Mouse (Mus musculus) hindbrain, embryonic 12.5 days (tissue): ENCODE measurements around the gene Dnmt3a. TPM values are rescaled to one million over a fixed set of nuclear protein-coding genes. Genes with fewer than 3 reads are reported as not detected.
"Not testable (repeated sequence)": the region's sequence is repeated elsewhere in the genome, so short reads cannot be mapped to it uniquely, and the experiment has no call there.

Source experiments
- ATAC-seq: fragments of 200-750 bp; cut with Nextera tagmentation; 2 replicates; pipeline ENCODE4 v1.8.0; 2017; ENCODE audit warnings: moderate TSS enrichment; ENCODE audit not compliant: low FRiP score
- H3K27ac ChIP-seq: fragments of 300-500 bp; sonication (generic); 2 replicates; pipeline ENCODE4 v1.5.1; 2016; ENCODE audit warnings: mild to moderate bottlenecking
- H3K27me3 ChIP-seq: fragments of 300-500 bp; sonication (generic); 2 replicates; pipeline ENCODE4 v1.6.1; 2016; ENCODE audit warnings: mild to moderate bottlenecking
- H3K36me3 ChIP-seq: fragments of 300-500 bp; sonication (generic); 2 replicates; pipeline ENCODE4 v1.6.1; 2016; ENCODE audit warnings: mild to moderate bottlenecking
- H3K4me1 ChIP-seq: fragments of 300-500 bp; sonication (generic); 2 replicates; pipeline ENCODE4 v1.6.1; 2016
- H3K4me2 ChIP-seq: fragments of 300-500 bp; sonication (generic); replicated peaks from 2 replicates; pipeline ENCODE4 v1.6.1; 2016; ENCODE audit warnings: mild to moderate bottlenecking
- H3K4me3 ChIP-seq: fragments of 300-500 bp; sonication (generic); 2 replicates; pipeline ENCODE4 v1.5.1; 2016; ENCODE audit warnings: mild to moderate bottlenecking
- H3K9ac ChIP-seq: fragments of 300-500 bp; sonication (generic); 2 replicates; pipeline ENCODE4 v1.6.1; 2016; ENCODE audit warnings: mild to moderate bottlenecking, moderate library complexity
- H3K9me3 ChIP-seq: fragments of 300-500 bp; sonication (generic); replicated peaks from 2 replicates; pipeline ENCODE4 v1.6.1; 2016; ENCODE audit warnings: mild to moderate bottlenecking
- WGBS: fragments of 180-500 bp; shearing (Covaris S2); methylation state at CpG from one replicate; pipeline ENCODE4 v1.1.7; 2016; 5-methylcytosine and 5-hydroxymethylcytosine counted together
- polyA plus RNA-seq: library from polyadenylated mRNA; unstranded; fragments of >200 nt; fragmentation: Nextera tagmentation; extraction: Ambion mirVana; gene quantifications from 2 replicates; pipeline ENCODE4 v1.2.1, GENCODE M21; 2016

Dnmt3a gene
- polyA plus RNA-seq, 1 experiment from 2014 or later, result 166 TPM

GRCm38 (mm10) chr12:3917668-3918341 lies 112.0 kb downstream of the Dnmt3a start:
- 21% methylated on average over 14 of the region's 14 CpGs for WGBS
- no peak overlapping the region; the same call in 1 of the 2 replicates for H3K4me2 ChIP-seq
- H3K4me1 ChIP-seq, result peaks cover 11% of the 10 kb centered on the region
- H3K4me3 ChIP-seq, result no peak overlapping the region
- peaks cover 5% of the 10 kb centered on the region; the same call in 1 of the 2 replicates for H3K36me3 ChIP-seq
- H3K9me3 ChIP-seq, result no peaks in the 10 kb centered on the region
- peak; percentile 41; the same call in 1 of the 2 replicates for ATAC-seq
- H3K27ac ChIP-seq, result no peak overlapping the region
- no peaks in the 10 kb centered on the region for H3K27me3 ChIP-seq
- no peak overlapping the region for H3K9ac ChIP-seq

GRCm38 (mm10) chr12:3918577-3918976 lies 112.8 kb downstream of the Dnmt3a start:
- Histone ChIP-seq H3K4me1 (peaks cover 11% of the 10 kb centered on the region), H3K4me3 (no peak overlapping the region), H3K36me3 (peaks cover 5% of the 10 kb centered on the region; the same call in 1 of the 2 replicates), H3K9ac (no peak overlapping the region), H3K27ac (no peak overlapping the region), H3K27me3 (no peaks in the 10 kb centered on the region), H3K9me3 (no peaks in the 10 kb centered on the region), H3K4me2 (no peak overlapping the region)
- ATAC-seq, result no peak
- WGBS, result 74% methylated on average over 3 of the region's 3 CpGs

GRCm38 (mm10) chr12:3919423-3919822 lies 113.6 kb downstream of the Dnmt3a start:
- H3K9ac ChIP-seq, result no peak overlapping the region
- H3K36me3 ChIP-seq, result peaks cover 4% of the 10 kb centered on the region; the same call in 1 of the 2 replicates
- H3K4me3 ChIP-seq, result no peak overlapping the region
- no peaks in the 10 kb centered on the region for H3K27me3 ChIP-seq
- WGBS, result 87% methylated on average over 3 of the region's 3 CpGs
- peaks cover 11% of the 10 kb centered on the region for H3K4me1 ChIP-seq
- ATAC-seq, result no peak
- no peak overlapping the region for H3K27ac ChIP-seq
- H3K4me2 ChIP-seq, result no peak overlapping the region
- no peaks in the 10 kb centered on the region for H3K9me3 ChIP-seq

DNA sequence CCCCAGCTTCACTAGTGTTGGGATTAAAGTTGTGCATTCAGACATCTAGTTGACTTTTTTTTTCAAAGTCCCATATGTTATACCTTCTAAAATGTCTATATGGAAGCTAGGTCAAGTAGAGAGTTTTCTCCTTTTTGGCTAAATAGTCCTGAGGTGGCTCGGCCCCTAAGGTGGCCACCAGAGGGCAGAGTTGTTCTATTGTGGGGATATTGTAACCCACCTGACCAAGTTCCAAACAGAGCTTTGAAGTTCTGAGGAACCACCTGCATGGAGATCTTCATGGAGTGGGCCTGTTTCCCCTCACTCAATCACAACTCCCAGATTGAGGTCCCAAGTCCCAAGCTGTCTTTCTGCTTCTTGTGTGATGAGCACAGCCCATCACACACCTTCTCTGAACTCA lies 120.3 kb downstream of the Dnmt3a start:
- 0% methylated on average over 1 of the region's 1 CpGs for WGBS
- no peak for ATAC-seq
- no peak overlapping the region for H3K4me2 ChIP-seq

GRCm38 (mm10) chr12:3928841-3929240 lies 123.0 kb downstream of the Dnmt3a start:
- no peaks in the 10 kb centered on the region for H3K27me3 ChIP-seq
- no peak for ATAC-seq
- H3K4me1 ChIP-seq, result no peaks in the 10 kb centered on the region
- H3K4me3 ChIP-seq, result no peak overlapping the region
- 90% methylated on average over 3 of the region's 3 CpGs for WGBS
- H3K4me2 ChIP-seq, result no peak overlapping the region
- no peak overlapping the region for H3K9ac ChIP-seq
- no peaks in the 10 kb centered on the region for H3K9me3 ChIP-seq
- no peaks in the 10 kb centered on the region for H3K36me3 ChIP-seq
- H3K27ac ChIP-seq, result no peak overlapping the region

More for the DNA sequence above, 120.3 kb downstream of the Dnmt3a start:
- H3K9me3 ChIP-seq, result no peaks in the 10 kb centered on the region
- 0 out of 2 replicates have a peak, but pooled peaks cover 5% of the 10 kb centered on the region for H3K4me1 ChIP-seq
- no peak overlapping the region for H3K4me3 ChIP-seq
- no peaks in the 10 kb centered on the region for H3K27me3 ChIP-seq
- no peak overlapping the region for H3K27ac ChIP-seq
- no peak overlapping the region for H3K9ac ChIP-seq
- H3K36me3 ChIP-seq, result no peaks in the 10 kb centered on the region

DNA sequence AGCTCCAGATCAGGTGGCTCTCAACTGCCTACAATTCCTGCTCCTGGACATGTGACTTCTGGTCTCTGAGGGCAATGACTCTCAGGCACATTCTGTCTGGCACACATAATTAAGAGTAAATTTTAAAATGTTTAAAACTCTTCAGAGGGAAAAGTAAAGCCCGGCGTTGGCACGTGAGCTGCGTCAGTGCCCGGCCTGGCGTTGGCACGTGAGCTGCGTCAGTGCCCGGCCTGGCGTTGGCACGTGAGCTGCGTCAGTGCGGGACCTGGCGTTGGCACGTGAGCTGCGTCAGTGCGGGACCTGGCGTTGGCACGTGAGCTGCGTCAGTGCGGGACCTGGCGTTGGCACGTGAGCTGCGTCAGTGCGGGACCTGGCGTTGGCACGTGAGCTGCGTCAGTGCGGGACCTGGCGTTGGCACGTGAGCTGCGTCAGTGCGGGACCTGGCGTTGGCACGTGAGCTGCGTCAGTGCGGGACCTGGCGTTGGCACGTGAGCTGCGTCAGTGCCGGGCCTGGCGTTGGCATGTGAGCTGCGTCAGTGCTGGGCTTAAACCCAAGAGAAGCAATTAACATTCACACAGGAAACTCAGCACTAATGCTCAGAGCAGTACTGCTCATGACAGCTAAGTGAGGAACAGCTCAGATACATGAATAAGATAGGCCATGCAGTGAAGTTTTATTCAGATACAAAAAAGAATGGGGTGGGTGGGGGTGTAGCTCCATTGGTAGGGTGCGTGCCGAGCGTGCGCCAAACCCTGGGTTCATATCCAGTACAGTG lies 124.5 kb downstream of the Dnmt3a start:
- not testable (repeated sequence) for H3K4me1 ChIP-seq, ATAC-seq, H3K27me3 ChIP-seq, H3K4me2 ChIP-seq, H3K36me3 ChIP-seq, H3K9me3 ChIP-seq, H3K27ac ChIP-seq, H3K9ac ChIP-seq, H3K4me3 ChIP-seq
- WGBS, result 93% methylated on average over 32 of the region's 47 CpGs

DNA sequence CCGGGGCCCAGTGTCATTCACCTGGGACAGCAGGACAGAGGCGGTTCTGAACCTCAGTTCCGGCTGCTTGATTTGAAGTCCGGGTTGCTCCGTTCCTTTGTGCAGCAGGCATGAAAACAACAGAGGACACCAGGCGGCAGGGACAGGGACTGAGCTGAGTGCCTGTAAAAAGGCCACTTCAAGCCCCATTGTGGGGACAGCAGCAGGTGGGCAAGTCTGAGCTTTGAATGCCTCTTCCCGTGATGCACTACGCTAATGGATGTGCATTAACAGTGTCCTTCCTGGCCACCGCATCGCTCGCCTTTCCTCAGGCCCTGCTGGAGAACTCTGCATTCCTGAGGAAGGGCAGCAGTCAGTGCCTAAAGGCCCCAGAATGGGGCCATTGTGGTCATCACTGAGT lies 136.2 kb downstream of the Dnmt3a start:
- Histone ChIP-seq H3K4me2 (0 out of 2 replicates have a peak overlapping the region, but pooled peaks have one; percentile 17), H3K27ac (no peak overlapping the region), H3K36me3 (no peaks in the 10 kb centered on the region), H3K4me1 (peaks cover 8% of the 10 kb centered on the region), H3K4me3 (no peak overlapping the region), H3K27me3 (no peaks in the 10 kb centered on the region; the same call in 1 of the 2 replicates), H3K9ac (no peak overlapping the region), H3K9me3 (no peaks in the 10 kb centered on the region)
- WGBS, result 9% methylated on average over 11 of the region's 11 CpGs
- ATAC-seq, result peak; percentile 35; the same call in 1 of the 2 replicates

- peak; percentile 56 for ATAC-seq
These were observed 138.8 kb downstream of the Dnmt3a start for GRCm38 (mm10) chr12:3944454-3945073.

GRCm38 (mm10) chr12:3947503-3947902 lies 141.7 kb downstream of the Dnmt3a start:
- no peak overlapping the region for H3K4me3 ChIP-seq
- H3K27ac ChIP-seq, result no peak overlapping the region
- WGBS, result 71% methylated on average over 6 of the region's 6 CpGs
- no peak for ATAC-seq
- no peaks in the 10 kb centered on the region for H3K9me3 ChIP-seq
- no peaks in the 10 kb centered on the region; the same call in 1 of the 2 replicates for H3K27me3 ChIP-seq
- H3K36me3 ChIP-seq, result no peaks in the 10 kb centered on the region
- H3K4me1 ChIP-seq, result peaks cover 6% of the 10 kb centered on the region
- H3K9ac ChIP-seq, result no peak overlapping the region
- no peak overlapping the region for H3K4me2 ChIP-seq

More at GRCm38 (mm10) chr12:3944454-3945073, 138.8 kb downstream of the Dnmt3a start:
- Histone ChIP-seq H3K4me1 (peaks cover 10% of the 10 kb centered on the region), H3K27ac (no peak overlapping the region), H3K9me3 (no peaks in the 10 kb centered on the region), H3K36me3 (no peaks in the 10 kb centered on the region), H3K9ac (no peak overlapping the region), H3K4me2 (no peak overlapping the region), H3K27me3 (no peaks in the 10 kb centered on the region; the same call in 1 of the 2 replicates), H3K4me3 (no peak overlapping the region)
- WGBS, result 42% methylated on average over 4 of the region's 4 CpGs

GRCm38 (mm10) chr12:3954651-3955050 lies 148.8 kb downstream of the Dnmt3a start, which contains the start of gene Pomc:
Gene Pomc (plus strand): TSS chr12:3954951.
- Histone ChIP-seq H3K27ac (no peak within 1 kb of the TSS), H3K27me3 (peaks cover 32% of the 10 kb centered on the region), H3K4me3 (no peak within 1 kb of the TSS), H3K4me2 (no peak within 1 kb of the TSS), H3K9me3 (no peaks in the 10 kb centered on the region), H3K9ac (no peak within 1 kb of the TSS), H3K36me3 (no peaks in the 10 kb centered on the region), H3K4me1 (peaks cover 6% of the 10 kb centered on the region; the same call in 1 of the 2 replicates)
- WGBS, result 22% methylated on average over 22 of the region's 22 CpGs
- no peak for ATAC-seq

DNA sequence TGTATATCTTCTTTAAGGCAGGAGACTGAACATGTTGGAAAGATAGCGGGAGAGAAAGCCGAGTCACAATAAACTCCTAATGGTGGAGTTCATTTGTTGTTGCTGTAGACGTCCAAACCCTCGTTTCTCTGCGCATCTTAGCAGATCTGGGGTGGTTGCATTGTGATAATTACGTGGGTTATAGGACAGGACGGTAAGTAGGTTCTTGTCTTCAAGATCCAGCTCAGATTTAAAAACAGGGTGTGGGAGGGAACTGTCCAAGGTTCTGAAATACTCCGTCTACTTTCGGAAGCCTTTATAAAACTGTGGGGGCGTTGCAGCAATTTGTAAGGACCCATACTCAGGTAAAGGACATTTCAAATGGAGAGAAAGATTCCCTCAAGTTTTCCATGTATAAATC lies 149.6 kb downstream of the Dnmt3a start:
- 30% methylated on average over 10 of the region's 10 CpGs for WGBS
- Histone ChIP-seq H3K4me3 (no peak overlapping the region), H3K4me2 (no peak overlapping the region), H3K36me3 (no peaks in the 10 kb centered on the region), H3K9ac (no peak overlapping the region), H3K27me3 (peaks cover 32% of the 10 kb centered on the region), H3K27ac (no peak overlapping the region), H3K9me3 (no peaks in the 10 kb centered on the region), H3K4me1 (peaks cover 9% of the 10 kb centered on the region)
- no peak for ATAC-seq

GRCm38 (mm10) chr12:3956351-3956750 lies 150.5 kb downstream of the Dnmt3a start:
- no peaks in the 10 kb centered on the region for H3K36me3 ChIP-seq
- H3K4me2 ChIP-seq, result no peak overlapping the region
- H3K27me3 ChIP-seq, result peaks cover 32% of the 10 kb centered on the region
- WGBS, result 12% methylated on average over 3 of the region's 3 CpGs
- H3K27ac ChIP-seq, result no peak overlapping the region
- H3K9ac ChIP-seq, result no peak overlapping the region
- no peaks in the 10 kb centered on the region for H3K9me3 ChIP-seq
- H3K4me3 ChIP-seq, result no peak overlapping the region
- peaks cover 13% of the 10 kb centered on the region for H3K4me1 ChIP-seq
- ATAC-seq, result no peak
